Mouse (Mus musculus) limb, embryonic 14.5 days (tissue): ENCODE results near the gene Lzic. TPM values are rescaled to one million over a fixed set of nuclear protein-coding genes. Genes with fewer than 3 reads are reported as not detected.

Experiments
- ATAC-seq: fragments of 200-750 bp; cut with Nextera tagmentation; 2 replicates; pipeline ENCODE4 v1.8.0; 2017; ENCODE audit warnings: low read depth, moderate number of reproducible peaks, moderate TSS enrichment; ENCODE audit not compliant: low FRiP score
- DNase-seq: peaks from one replicate; pipeline ENCODE4 v3.0.0-alpha.2; 2015; ENCODE audit warnings: low spot score
- H3K27ac ChIP-seq: fragments of 300-500 bp; sonication (generic); replicated peaks from 2 replicates; pipeline ENCODE4 v1.5.1; 2014; ENCODE audit warnings: low read depth, mild to moderate bottlenecking, low read length, moderate library complexity, mixed read lengths
- H3K27me3 ChIP-seq: fragments of 300-500 bp; sonication (generic); 2 replicates; pipeline ENCODE4 v1.6.1; 2014; ENCODE audit warnings: low read length, mixed read lengths; ENCODE audit not compliant: control insufficient read depth, insufficient read depth
- H3K36me3 ChIP-seq: fragments of 300-500 bp; sonication (generic); 2 replicates; pipeline ENCODE4 v1.6.1; 2014; ENCODE audit warnings: mild to moderate bottlenecking, low read length, moderate library complexity, mixed read lengths; ENCODE audit not compliant: control insufficient read depth, insufficient read depth
- H3K4me1 ChIP-seq: fragments of 300-500 bp; sonication (generic); 2 replicates; pipeline ENCODE4 v1.6.1; 2014; ENCODE audit warnings: antibody characterized with exemption, low read length, mixed read lengths; ENCODE audit not compliant: control insufficient read depth, insufficient read depth
- H3K4me2 ChIP-seq: fragments of 300-500 bp; sonication (generic); replicated peaks from 2 replicates; pipeline ENCODE4 v1.6.1; 2014; ENCODE audit warnings: low read depth, mild to moderate bottlenecking, low read length, moderate library complexity; ENCODE audit not compliant: severe bottlenecking
- H3K4me3 ChIP-seq: fragments of 300-500 bp; sonication (generic); replicated peaks from 2 replicates; pipeline ENCODE4 v1.5.1; 2014; ENCODE audit warnings: low read length
- H3K9ac ChIP-seq: fragments of 300-500 bp; sonication (generic); 2 replicates; pipeline ENCODE4 v1.6.1; 2014; ENCODE audit warnings: mild to moderate bottlenecking, low read depth, low read length, moderate library complexity; ENCODE audit not compliant: severe bottlenecking
- H3K9me3 ChIP-seq: fragments of 300-500 bp; sonication (generic); 2 replicates; pipeline ENCODE4 v1.6.1; 2016; ENCODE audit warnings: low read length; ENCODE audit not compliant: control insufficient read depth
- POLR2A ChIP-seq: fragments of 200-500 bp; IDR thresholded peaks from 2 replicates; pipeline ENCODE4 v1.8.0; 2012; ENCODE audit warnings: inconsistent platforms, mild to moderate bottlenecking, moderate library complexity, borderline replicate concordance; ENCODE audit not compliant: insufficient read depth, insufficient read length; ENCODE audit errors: extremely low read depth
- WGBS: fragments of 180-500 bp; shearing (Covaris S2); extraction: QIAGEN DNeasy Blood & Tissue Kit; methylation state at CpG from one replicate; pipeline ENCODE4 v1.1.7; 2014; 5-methylcytosine and 5-hydroxymethylcytosine counted together
- polyA plus RNA-seq, 2 experiments: library from polyadenylated mRNA; depleted of rRNA in 1 of 2; stranded (reverse) in 1 of 2; unstranded in 1 of 2; fragments of >200 nt; fragmentation: Nextera tagmentation in 1 of 2; extraction: Ambion mirVana in 1 of 2; gene quantifications; 2 replicates each; pipeline versions ENCODE4 v1.2.1 to v1.2.3; 2012 to 2014

Gene Lzic
- polyA plus RNA-seq, 2 experiments = 36.1 to 54.0 TPM

DNA sequence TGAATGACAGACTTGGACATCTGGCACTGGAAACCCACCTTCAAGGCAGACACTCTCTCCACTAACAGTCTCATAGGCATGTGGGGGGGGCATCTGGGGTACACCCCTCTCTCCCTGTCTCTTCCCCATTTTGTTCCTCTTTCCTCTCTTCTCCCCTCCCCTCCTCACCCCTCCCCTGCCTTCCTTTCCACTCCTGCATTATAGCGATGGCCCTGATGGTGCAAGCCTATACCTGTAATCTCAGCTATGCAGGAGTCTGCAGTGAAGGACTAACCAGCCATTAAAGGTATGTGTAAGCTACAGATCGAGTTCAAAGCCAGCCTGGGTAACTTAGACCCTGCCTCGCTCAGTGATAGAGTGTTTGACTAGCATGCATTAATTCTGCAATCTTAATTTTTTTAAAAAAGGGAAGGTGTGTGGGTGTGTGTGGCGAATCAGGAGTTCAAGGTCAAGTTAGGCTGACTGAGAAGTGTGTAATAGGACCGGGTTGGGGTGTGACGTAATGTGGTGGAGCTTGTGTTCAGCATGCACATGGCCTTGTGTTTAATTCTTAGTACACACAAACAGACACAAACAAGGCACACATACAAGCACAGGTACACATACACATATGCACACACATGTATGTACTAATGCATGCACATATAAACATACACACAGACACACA, 22.6 kb upstream of the Lzic start:
- Histone ChIP-seq H3K9me3 (no peaks in the 10 kb centered on the region), H3K36me3 (peaks cover under 1% of the 10 kb centered on the region; the same call in 1 of the 2 replicates), H3K4me2 (no peak overlapping the region), H3K27me3 (no peaks in the 10 kb centered on the region), H3K4me3 (no peak overlapping the region), H3K9ac (no peak overlapping the region), H3K4me1 (no peaks in the 10 kb centered on the region), H3K27ac (no peak overlapping the region)
- WGBS = 74% methylated on average over 6 of the region's 6 CpGs
- ATAC-seq (no peak), DNase-seq (no peak)
- TF ChIP-seq POLR2A = no peak

DNA sequence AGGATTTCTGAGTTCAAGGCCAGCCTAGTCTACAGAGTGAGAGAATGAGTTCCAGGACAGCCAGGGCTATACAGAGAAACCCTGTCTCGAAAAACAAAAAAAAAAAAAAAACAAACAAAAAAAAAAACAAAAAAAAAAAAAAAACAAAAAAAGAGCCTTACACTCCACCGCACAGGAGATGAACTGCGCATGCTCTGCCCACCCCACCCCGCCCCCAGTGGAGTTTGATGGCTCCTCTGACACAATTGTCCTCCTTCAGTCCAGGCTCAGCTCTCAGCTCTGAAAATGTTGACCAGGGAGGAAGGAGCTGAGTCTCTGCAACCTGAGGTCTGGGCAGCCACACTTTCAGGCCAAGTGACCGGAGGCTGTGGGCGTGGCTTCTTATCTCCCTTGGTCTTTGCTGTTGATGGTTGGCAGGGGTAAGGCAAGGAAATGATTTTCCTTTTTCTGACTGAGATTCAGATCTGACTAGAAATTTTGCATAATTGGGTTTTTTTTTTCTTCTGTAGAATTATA, 21.5 kb upstream of the Lzic start:
- TF ChIP-seq POLR2A = no peak
- Histone ChIP-seq H3K4me2 (no peak overlapping the region), H3K9ac (no peak overlapping the region), H3K4me3 (no peak overlapping the region), H3K27me3 (no peaks in the 10 kb centered on the region), H3K4me1 (no peaks in the 10 kb centered on the region), H3K9me3 (no peaks in the 10 kb centered on the region), H3K27ac (no peak overlapping the region), H3K36me3 (peaks cover 9% of the 10 kb centered on the region)
- no peak for ATAC-seq
- DNase-seq = no peak
- 82% methylated on average over 6 of the region's 6 CpGs for WGBS

DNA sequence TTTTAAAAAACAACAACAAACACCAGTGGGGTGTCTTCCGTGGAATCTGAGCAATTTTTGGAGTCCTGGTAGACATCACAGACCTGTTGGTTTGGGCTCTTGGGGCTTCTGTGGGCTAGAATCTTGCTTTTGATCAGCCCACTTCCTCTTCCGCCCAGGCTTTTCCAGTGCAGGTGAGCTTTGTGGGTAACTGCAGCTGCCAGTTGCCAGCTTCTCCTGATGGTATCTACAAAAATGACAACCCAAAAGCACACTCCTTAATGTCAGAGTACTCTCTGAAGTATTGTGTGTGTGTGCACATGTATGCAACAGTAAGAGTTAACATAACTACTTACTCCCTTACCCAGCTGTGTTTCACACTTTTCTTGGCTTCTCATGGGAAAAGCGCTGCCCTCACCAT, 15.5 kb upstream of the Lzic start:
- Histone ChIP-seq H3K4me1 (no peaks in the 10 kb centered on the region), H3K9me3 (no peaks in the 10 kb centered on the region), H3K9ac (no peak overlapping the region), H3K27ac (no peak overlapping the region), H3K36me3 (peaks cover 31% of the 10 kb centered on the region), H3K4me3 (no peak overlapping the region), H3K27me3 (no peaks in the 10 kb centered on the region), H3K4me2 (no peak overlapping the region)
- ATAC-seq (no peak), DNase-seq (no peak)
- TF ChIP-seq POLR2A = no peak
- 87% methylated on average over 3 of the region's 3 CpGs for WGBS

GRCm38 (mm10) chr4:149475096-149475495, 9.9 kb upstream of the Lzic start:
- Histone ChIP-seq H3K9me3 (no peaks in the 10 kb centered on the region), H3K27me3 (no peaks in the 10 kb centered on the region), H3K9ac (no peak overlapping the region), H3K36me3 (peaks cover 14% of the 10 kb centered on the region), H3K27ac (no peak overlapping the region), H3K4me2 (no peak overlapping the region), H3K4me1 (no peaks in the 10 kb centered on the region), H3K4me3 (no peak overlapping the region)
- DNase-seq = no peak
- TF ChIP-seq POLR2A = no peak
- no peak for ATAC-seq
- WGBS = 80% methylated on average over 7 of the region's 7 CpGs

DNA sequence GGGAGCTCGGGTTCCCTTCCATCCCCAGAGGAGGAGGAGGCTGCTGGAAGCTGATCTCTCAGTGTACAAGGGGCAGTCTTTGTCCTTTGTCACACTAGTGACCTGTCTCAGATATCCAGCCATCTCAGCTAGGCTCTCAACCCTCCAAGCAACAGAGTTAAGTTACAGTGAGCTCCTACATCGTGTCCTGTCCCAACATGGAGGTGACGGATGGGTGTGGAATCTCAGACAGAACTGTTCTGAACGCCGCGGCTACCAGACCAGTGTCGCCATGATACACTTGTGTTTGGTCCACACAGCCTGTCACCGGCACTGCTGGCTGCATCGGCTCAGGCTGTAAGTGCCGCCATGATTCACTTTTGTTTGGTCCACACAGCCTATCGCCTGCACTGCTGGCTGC, 8.0 kb upstream of the Lzic start, which contains the start of gene Tmem274:
Gene Tmem274 (plus strand): TSS at position 301 of the 400 bp plus-strand sequence.
- no peaks in the 10 kb centered on the region for H3K9me3 ChIP-seq
- H3K4me3 ChIP-seq = no peak within 1 kb of the TSS
- TF ChIP-seq POLR2A = no peak
- peaks cover 14% of the 10 kb centered on the region for H3K36me3 ChIP-seq
- H3K27ac ChIP-seq = no peak within 1 kb of the TSS
- WGBS = 87% methylated on average over 11 of the region's 11 CpGs
- DNase-seq = no peak
- H3K4me2 ChIP-seq = no peak within 1 kb of the TSS
- ATAC-seq = no peak
- no peaks in the 10 kb centered on the region for H3K27me3 ChIP-seq
- H3K4me1 ChIP-seq = no peaks in the 10 kb centered on the region
- H3K9ac ChIP-seq = no peak within 1 kb of the TSS
